Mouse (Mus musculus) spleen, adult 2 months (tissue): ENCODE results near the gene Crnn.

Source experiments
- CTCF ChIP-seq: fragments of 200-500 bp; IDR thresholded peaks from 2 replicates; pipeline ENCODE4 v1.5.1; 2011; ENCODE audit warnings: mild to moderate bottlenecking, inconsistent platforms; ENCODE audit not compliant: insufficient read depth, insufficient read length, insufficient replicate concordance; ENCODE audit errors: extremely low read depth
- POLR2A ChIP-seq: fragments of 200-500 bp; IDR thresholded peaks from 2 replicates; pipeline ENCODE4 v1.6.1; 2011; ENCODE audit warnings: low read depth, low read length, inconsistent platforms

- no peak for TF ChIP-seq CTCF
- no peak for TF ChIP-seq POLR2A
Observed at GRCm38 (mm10) chr3:93196978-93197377, 52.4 kb downstream of the Crnn start, which contains the start of gene Flg2.
